Mouse (Mus musculus) gastrocnemius, postnatal 14 days (tissue): ENCODE results near the gene S100a10. TPM values are rescaled to one million over a fixed set of nuclear protein-coding genes. Genes with fewer than 3 reads are reported as not detected.

Experiments used
- DNase-seq: peaks from one replicate; pipeline ENCODE4 v3.0.0; 2021; ENCODE audit warnings: mixed read lengths
- intact Hi-C: fragments of 180-260 bp; cut with DNase I; formaldehyde crosslinking; loops from one replicate; pipeline ENCODE4 v1.15.1; 2025; ENCODE audit warnings: low total_unique reads
- long read RNA-seq, 2 experiments: library from polyadenylated mRNA; stranded (forward); transcript quantifications; one replicate each; pipeline ENCODE4 v2.0.0; 2021
- total RNA-seq, 2 experiments: library from RNA; stranded (reverse); gene quantifications; 2 replicates each; pipeline ENCODE4 v1.2.3; 2021

S100a10 gene
- total RNA-seq: 100 to 1,000 TPM; 102 to 107 TPM
- long read RNA-seq, experiment 1, transcript S100a10-201 (3 exons, 685 nt): major isoform, 39 of 39 reads
- long read RNA-seq, experiment 1, partial matches to known transcripts: 0 of 39 reads
- long read RNA-seq, experiment 1, other reads (novel, unspliced or antisense): 0 of 39 reads
- long read RNA-seq, experiment 2, transcript S100a10-201 (3 exons, 685 nt): major isoform, 46 of 48 reads
- long read RNA-seq, experiment 2, partial matches to known transcripts: 1 of 48 reads
- long read RNA-seq, experiment 2, other reads (novel, unspliced or antisense): 1 of 48 reads

GRCm38 (mm10) chr3:93554981-93555877, at the start of gene S100a10:
TSS of gene S100a10 (plus strand) at chr3:93555080.
- peak; percentile 81 for DNase-seq
- intact Hi-C loops: loop anchor here (5.0 kb wide), 1 partner anchor 37 kb away; no protein-coding TSS in a partner anchor

GRCm38 (mm10) chr3:93505960-93506863, 48.7 kb upstream of the S100a10 start:
- intact Hi-C loops: no loop called here
- DNase-seq: no peak

- DNase-seq: no peak
- intact Hi-C loops: no loop called here
Measured at GRCm38 (mm10) chr3:93506881-93507325, 48.0 kb upstream of the S100a10 start.

- DNase-seq: no peak
- intact Hi-C loops: no loop called here
Measured at GRCm38 (mm10) chr3:93509301-93509700, 45.6 kb upstream of the S100a10 start.

- DNase-seq: no peak
- intact Hi-C loops: no loop called here
Measured at GRCm38 (mm10) chr3:93511036-93511435, 43.8 kb upstream of the S100a10 start.

- intact Hi-C loops: no loop called here
- DNase-seq: no peak
Measured at GRCm38 (mm10) chr3:93511801-93512200, 43.1 kb upstream of the S100a10 start.

GRCm38 (mm10) chr3:93512386-93513101, 42.3 kb upstream of the S100a10 start:
- intact Hi-C loops: no loop called here
- DNase-seq: no peak

GRCm38 (mm10) chr3:93514628-93515027, 40.3 kb upstream of the S100a10 start:
- no peak for DNase-seq
- intact Hi-C loops: no loop called here

- intact Hi-C loops: no loop called here
- no peak for DNase-seq
Measured at GRCm38 (mm10) chr3:93517343-93517742, 37.5 kb upstream of the S100a10 start.

GRCm38 (mm10) chr3:93519856-93520329, 35.0 kb upstream of the S100a10 start:
- DNase-seq: no peak
- intact Hi-C loops: no loop called here

- intact Hi-C loops: no loop called here
- peak; percentile 67 for DNase-seq
Measured at GRCm38 (mm10) chr3:93520330-93521193, 34.3 kb upstream of the S100a10 start, which contains the start of gene S100a11. TSS of gene S100a11 (plus strand) at chr3:93520488.

GRCm38 (mm10) chr3:93521462-93522057, 33.3 kb upstream of the S100a10 start:
- intact Hi-C loops: no loop called here
- no peak for DNase-seq

- DNase-seq: peak; percentile 64
- intact Hi-C loops: no loop called here
Measured at GRCm38 (mm10) chr3:93522611-93523010, 32.3 kb upstream of the S100a10 start.

GRCm38 (mm10) chr3:93527300-93527699, 27.6 kb upstream of the S100a10 start:
- no peak for DNase-seq
- intact Hi-C loops: no loop called here

GRCm38 (mm10) chr3:93528807-93529206, 26.1 kb upstream of the S100a10 start:
- no peak for DNase-seq
- intact Hi-C loops: no loop called here

GRCm38 (mm10) chr3:93537068-93537576, 17.8 kb upstream of the S100a10 start:
- peak; percentile 77 for DNase-seq
- intact Hi-C loops: no loop called here

- no peak for DNase-seq
- intact Hi-C loops: no loop called here
Measured at GRCm38 (mm10) chr3:93538486-93538885, 16.4 kb upstream of the S100a10 start.
